9 mouse cellular contexts compared by ENCODE assay signal in the genomic region with DNA sequence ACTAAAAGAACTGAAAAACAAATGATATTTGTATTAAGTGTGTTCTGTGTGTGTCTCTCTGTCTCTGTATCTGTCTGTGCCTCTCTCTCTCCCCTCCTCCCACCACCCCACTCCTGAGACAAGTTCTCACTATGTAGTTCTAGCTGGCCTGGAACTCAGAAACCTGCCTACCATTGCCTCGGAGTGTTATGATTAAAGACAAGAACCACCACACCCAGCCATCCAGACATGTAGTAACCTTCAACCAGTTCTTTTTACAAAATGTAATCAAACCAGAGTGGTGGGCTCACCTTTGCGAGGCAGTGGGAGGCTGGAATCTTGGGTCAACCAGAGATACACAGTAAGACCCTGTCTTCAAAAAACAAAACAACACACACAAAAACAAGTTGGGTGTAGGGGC. TPM values are rescaled to one million over a fixed set of nuclear protein-coding genes. Genes with fewer than 3 reads are reported as not detected.
DNase-seq lines count a peak whose midpoint lies in the region; ATAC-seq lines count a peak whose summit lies in the region.
"Had no signal": no experiment of that assay in that cellular context is flagged by ENCODE, and none has a peak within 500 bp of the region (broad histone marks: within the 10 kb centered on the region; RNA-seq: fewer than 3 reads in every experiment).

No protein-coding gene starts in this region.

- 0 out of 2 replicates have a peak overlapping the region, but pooled peaks have one; percentile 29 for H3K27ac ChIP-seq in limb, embryonic 12.5 days
- H3K27ac ChIP-seq in stomach, embryonic 14.5 days (ENCODE audit: low read length) = no peak overlapping the region; the same call in 1 of the 2 replicates

- no peaks in the 10 kb centered on the region for H3K9me3 ChIP-seq in megakaryocyte, embryonic 14.5 days
- no peaks in the 10 kb centered on the region for H3K9me3 ChIP-seq in limb, embryonic 12.5 days
- no peaks in the 10 kb centered on the region for H3K9me3 ChIP-seq in stomach, embryonic 14.5 days (ENCODE audit: control insufficient read depth, low read depth, low read length)

- H3K4me2 ChIP-seq in limb, embryonic 12.5 days = peak overlapping the region; percentile 71
- H3K4me2 ChIP-seq in stomach, embryonic 14.5 days (replicated peaks; ENCODE audit: low read depth, low read length) = peak overlapping the region; percentile 79

- peaks cover 73% of the 10 kb centered on the region for H3K4me1 ChIP-seq in megakaryocyte, embryonic 14.5 days
- H3K4me1 ChIP-seq in limb, embryonic 12.5 days (replicated peaks) = peaks cover 46% of the 10 kb centered on the region
- peaks cover 26% of the 10 kb centered on the region for H3K4me1 ChIP-seq in stomach, embryonic 14.5 days (ENCODE audit: control insufficient read depth, insufficient read depth, low read length)

- no peak for ATAC-seq in megakaryocyte, adult 5-6 weeks (ENCODE audit: poor library complexity, severe bottlenecking)
- ATAC-seq in limb, embryonic 12.5 days (ENCODE audit: insufficient number of reproducible peaks, insufficient read depth, low FRiP score, low TSS enrichment, low read depth) = no peak
- ATAC-seq in stomach, embryonic 14.5 days (ENCODE audit: insufficient number of reproducible peaks, insufficient read depth, low FRiP score, low read depth) = no peak

- peak overlapping the region; percentile 92 for H3K4me3 ChIP-seq in megakaryocyte, embryonic 14.5 days (replicated peaks)
- H3K4me3 ChIP-seq in limb, embryonic 12.5 days (replicated peaks) = peak overlapping the region; percentile 72
- peak overlapping the region; percentile 62 for H3K4me3 ChIP-seq in stomach, embryonic 14.5 days (ENCODE audit: low read depth, low read length)

- peaks cover 12% of the 10 kb centered on the region for H3K36me3 ChIP-seq in megakaryocyte, embryonic 14.5 days (replicated peaks; ENCODE audit: low read length)
- H3K36me3 ChIP-seq in limb, embryonic 12.5 days = peaks cover 22% of the 10 kb centered on the region; the same call in 1 of the 2 replicates
- 0 out of 2 replicates have a peak, but pooled peaks cover 3% of the 10 kb centered on the region for H3K36me3 ChIP-seq in stomach, embryonic 14.5 days (ENCODE audit: control insufficient read depth, insufficient read depth, low read length)

- whole genome bisulfite sequencing in limb, embryonic 12.5 days = 66% methylated on average over 2 of the region's 2 CpGs
- 25% methylated on average over 2 of the region's 2 CpGs for WGBS in stomach, embryonic 14.5 days

- H3K9ac ChIP-seq in limb, embryonic 12.5 days (replicated peaks) = peak overlapping the region; percentile 46
- H3K9ac ChIP-seq in stomach, embryonic 14.5 days (replicated peaks; ENCODE audit: low read depth, low read length) = peak overlapping the region; percentile 74

- DNase-seq in adrenal gland, postnatal 10 days = peak; percentile 19
- no peak for DNase-seq in adrenal gland, adult 18-20 months (ENCODE audit: low spot score in 2 of 2)
- DNase-seq in thymus, postnatal 36 days = no peak
- DNase-seq in MN1 (ENCODE audit: low spot score) = no peak
- DNase-seq: kidney, postnatal 36 days had no signal

- H3K27me3 ChIP-seq in megakaryocyte, embryonic 14.5 days (replicated peaks) = no peaks in the 10 kb centered on the region
- no peaks in the 10 kb centered on the region for H3K27me3 ChIP-seq in limb, embryonic 12.5 days
- no peaks in the 10 kb centered on the region for H3K27me3 ChIP-seq in stomach, embryonic 14.5 days (ENCODE audit: control insufficient read depth, insufficient read depth, low read length)

RNA-seq across cellular contexts. Expression of a gene that starts 1.9 kb away (rescaled TPM):
- 100 to 1,000 TPM; 177 to 229 TPM for total RNA-seq in adrenal gland, postnatal 10 days (2021)
- total RNA-seq in adrenal gland, adult 18-20 months (2021) = 100 to 1,000 TPM; 142 to 182 TPM
- polyA plus RNA-seq in megakaryocyte, embryonic 14.5 days (2012; ENCODE audit: insufficient read depth, low replicate concordance) = 40.8 and 101 TPM in 2 replicates
- 115 and 119 TPM in 2 replicates for total RNA-seq in megakaryocyte, adult 5-6 weeks (2015)
- total RNA-seq in megakaryocyte, adult 5-6 weeks (2017) = 248 and 291 TPM in 2 replicates
- 303 and 349 TPM in 2 replicates for polyA plus RNA-seq in limb, embryonic 12.5 days (2016; fragmentation: Nextera tagmentation; extraction: Ambion mirVana)
- 258 and 268 TPM in 2 replicates for polyA plus RNA-seq in stomach, embryonic 14.5 days (2014; fragmentation: Nextera tagmentation; extraction: Ambion mirVana)

RNA-seq across cellular contexts. Expression of a gene that starts 37.4 kb away (rescaled TPM):
- total RNA-seq in adrenal gland, postnatal 10 days (2021) = 1 to 10 TPM; 3.3 to 3.9 TPM
- 1 to 10 TPM; 2.8 to 2.9 TPM for total RNA-seq in adrenal gland, adult 18-20 months (2021)
- 0.16 and 1.2 TPM in 2 replicates for polyA plus RNA-seq in megakaryocyte, embryonic 14.5 days (2012; ENCODE audit: insufficient read depth, low replicate concordance)
- not detected in 2 replicates for total RNA-seq in megakaryocyte, adult 5-6 weeks (2015)
- total RNA-seq in megakaryocyte, adult 5-6 weeks (2017) = 0.12 TPM in 1 of 2 replicates, not detected in the other
- polyA plus RNA-seq in limb, embryonic 12.5 days (2016; fragmentation: Nextera tagmentation; extraction: Ambion mirVana) = 7.2 and 8.4 TPM in 2 replicates
- polyA plus RNA-seq in stomach, embryonic 14.5 days (2014; fragmentation: Nextera tagmentation; extraction: Ambion mirVana) = 7.4 and 8.7 TPM in 2 replicates

RNA-seq across cellular contexts. Expression of a gene that starts 53.1 kb away (rescaled TPM):
- 10 to 100 TPM; 36.3 to 41.2 TPM for total RNA-seq in adrenal gland, postnatal 10 days (2021)
- 10 to 100 TPM; 13.3 to 13.8 TPM for total RNA-seq in adrenal gland, adult 18-20 months (2021)
- polyA plus RNA-seq in megakaryocyte, embryonic 14.5 days (2012; ENCODE audit: insufficient read depth, low replicate concordance) = 18.4 and 56.4 TPM in 2 replicates
- 0.82 and 1.1 TPM in 2 replicates for total RNA-seq in megakaryocyte, adult 5-6 weeks (2015)
- 0.24 and 1.3 TPM in 2 replicates for total RNA-seq in megakaryocyte, adult 5-6 weeks (2017)
- polyA plus RNA-seq in limb, embryonic 12.5 days (2016; fragmentation: Nextera tagmentation; extraction: Ambion mirVana) = 65.6 and 67.5 TPM in 2 replicates
- polyA plus RNA-seq in stomach, embryonic 14.5 days (2014; fragmentation: Nextera tagmentation; extraction: Ambion mirVana) = 70.2 and 76.5 TPM in 2 replicates

RNA-seq across cellular contexts. Expression of a gene that starts 55.5 kb away (rescaled TPM):
- 10 to 100 TPM; 60.4 to 72.7 TPM for total RNA-seq in adrenal gland, postnatal 10 days (2021)
- total RNA-seq in adrenal gland, adult 18-20 months (2021) = 10 to 100 TPM; 56.3 to 63.1 TPM
- polyA plus RNA-seq in megakaryocyte, embryonic 14.5 days (2012; ENCODE audit: insufficient read depth, low replicate concordance) = 90.9 and 105 TPM in 2 replicates
- 43.9 and 45.9 TPM in 2 replicates for total RNA-seq in megakaryocyte, adult 5-6 weeks (2015)
- 60.7 and 71.3 TPM in 2 replicates for total RNA-seq in megakaryocyte, adult 5-6 weeks (2017)
- polyA plus RNA-seq in limb, embryonic 12.5 days (2016; fragmentation: Nextera tagmentation; extraction: Ambion mirVana) = 83.5 and 85.1 TPM in 2 replicates
- 37.2 and 38.7 TPM in 2 replicates for polyA plus RNA-seq in stomach, embryonic 14.5 days (2014; fragmentation: Nextera tagmentation; extraction: Ambion mirVana)

Comparison
In these comparisons a context has a peak if more than half of its experiments do, and no peak if none do; other contexts are left out.
1. RNA of a gene that starts 53.1 kb away (total RNA-seq): 36.3 to 41.2 TPM in adrenal gland, postnatal 10 days and 13.3 to 13.8 TPM in adrenal gland, adult 18-20 months; 0.24 to 1.3 TPM in megakaryocyte, adult 5-6 weeks; every median in the first group is over 4 times any median in the second.
2. Peak in every context shown above with its lines, with median percentiles within 50 percentile points of each other: H3K4me3 ChIP-seq.